Mouse (Mus musculus) large intestine, adult 2 months (tissue): ENCODE data around the gene Ccdc184. TPM values are rescaled to one million over a fixed set of nuclear protein-coding genes. Genes with fewer than 3 reads are reported as not detected.
A peak's percentile ranks its signal among the peaks of the same experiment; 100 is the strongest.

ENCODE experiments used
- DNase-seq: peaks from one replicate; pipeline ENCODE4 v3.0.0-alpha.2; 2012; ENCODE audit warnings: low read depth, low spot score
- WGBS: fragments of 180-500 bp; shearing (Covaris S2); methylation state at CpG from one replicate; pipeline ENCODE4 v1.1.7; 2018; 5-methylcytosine and 5-hydroxymethylcytosine counted together
- polyA plus RNA-seq: library from polyadenylated mRNA; depleted of rRNA; stranded (reverse); fragments of >200 nt; gene quantifications from 2 replicates; pipeline ENCODE4 v1.2.3, GENCODE M21; 2012

The Ccdc184 gene
- polyA plus RNA-seq, 1 experiment, result 0.33 TPM

DNA sequence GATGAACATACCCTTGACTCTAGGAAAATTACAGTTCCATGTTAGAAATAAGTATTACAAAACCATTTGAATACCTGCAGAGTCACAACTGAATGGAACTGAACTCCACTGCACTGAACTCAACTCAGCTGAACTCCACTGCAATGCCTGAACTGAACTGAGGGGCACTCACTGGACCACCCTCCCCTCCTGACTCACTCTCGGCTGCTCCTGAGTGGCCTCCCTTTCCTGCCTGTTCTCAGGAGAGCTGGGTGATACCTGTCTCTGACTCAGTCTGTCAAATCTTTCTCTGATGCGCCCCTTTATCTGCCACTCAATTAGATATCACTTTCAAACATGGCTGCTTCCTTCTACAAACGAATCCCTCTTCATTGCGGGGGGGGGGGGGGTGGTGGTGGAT lies 12.8 kb upstream of the Ccdc184 start:
- 64% methylated on average over 4 of the region's 4 CpGs for WGBS
- DNase-seq, result no peak

DNA sequence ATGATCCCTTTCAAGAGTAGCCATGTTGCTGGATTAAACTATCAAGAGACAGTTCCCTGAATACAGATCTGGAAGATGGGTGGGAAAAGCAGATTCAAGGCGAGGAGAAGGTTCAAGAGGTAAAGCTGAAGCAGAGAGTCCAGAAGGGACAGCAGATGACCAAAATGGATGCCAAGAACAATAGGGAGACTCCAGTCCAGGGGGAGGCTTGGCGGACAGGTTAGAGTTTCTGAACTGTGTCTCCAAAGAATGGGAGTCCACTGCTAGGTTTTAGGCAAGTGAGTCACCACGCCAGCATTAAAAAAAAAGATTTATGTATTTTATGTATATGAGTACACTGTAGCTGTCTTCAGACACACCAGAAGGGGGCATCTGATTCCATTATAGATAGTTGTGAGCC lies 12.3 kb upstream of the Ccdc184 start:
- WGBS, result 77% methylated on average over 3 of the region's 3 CpGs
- DNase-seq, result no peak

DNA sequence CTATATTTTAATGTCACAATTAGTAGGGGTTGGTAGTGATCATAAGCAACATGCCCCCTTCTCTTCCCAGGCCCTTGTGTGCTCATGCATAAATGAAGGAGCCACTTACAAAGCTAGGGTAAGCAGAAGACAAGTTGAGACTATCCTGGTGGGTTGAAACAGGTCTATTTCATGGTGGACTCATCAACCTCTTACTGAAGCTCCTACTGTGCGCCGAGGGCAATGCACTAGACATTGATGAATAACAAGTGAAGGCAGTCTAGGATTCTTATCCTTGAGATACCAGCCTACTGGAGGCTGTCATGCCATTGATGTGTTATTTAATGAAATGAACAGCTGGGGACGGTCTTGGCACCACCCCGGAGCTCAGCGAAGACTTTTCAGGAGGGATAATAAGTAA lies 11.7 kb upstream of the Ccdc184 start:
- DNase-seq, result no peak
- 94% methylated on average over 5 of the region's 5 CpGs for WGBS

DNA sequence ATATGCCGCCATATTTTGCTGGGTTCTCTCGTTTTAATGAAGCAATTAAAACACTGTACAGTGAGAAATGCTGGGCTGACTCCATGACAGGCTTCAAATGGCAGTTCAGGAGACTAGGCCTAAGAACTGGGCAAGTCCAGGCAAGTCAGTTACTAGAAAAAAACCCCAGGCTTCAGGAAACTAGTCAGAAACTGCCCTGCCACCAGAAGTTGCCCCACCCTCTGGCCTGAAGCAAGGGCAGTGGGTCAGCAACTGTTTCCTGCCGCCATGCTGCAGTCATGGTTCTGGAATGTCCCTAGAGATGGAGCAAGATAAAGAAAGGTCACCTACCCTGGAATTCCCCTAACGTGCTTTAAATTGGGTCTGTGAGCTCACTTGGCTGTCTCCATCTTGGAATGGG lies 11.0 kb upstream of the Ccdc184 start:
- no peak for DNase-seq
- 57% methylated on average over 4 of the region's 4 CpGs for WGBS

DNA sequence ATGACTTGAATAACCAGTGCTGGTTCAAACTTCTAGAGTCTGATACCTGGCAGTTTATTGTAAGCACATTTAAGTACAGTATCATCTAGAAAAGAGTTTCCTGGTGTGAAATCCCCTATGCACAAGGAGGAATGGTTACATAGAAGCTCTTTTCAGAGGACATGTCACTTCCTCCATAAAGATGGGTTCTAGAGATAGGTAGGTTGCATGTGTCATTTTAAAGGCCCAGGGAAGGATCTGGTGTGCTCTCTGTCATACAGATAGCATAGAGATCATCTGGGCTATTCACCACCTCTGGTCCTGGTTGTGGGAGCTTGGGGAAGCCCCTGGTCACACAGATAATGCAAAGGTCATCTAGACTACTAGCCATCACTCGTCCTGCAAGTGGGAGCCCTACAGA lies 9.7 kb upstream of the Ccdc184 start:
- 56% methylated on average over 1 of the region's 1 CpGs for WGBS

DNA sequence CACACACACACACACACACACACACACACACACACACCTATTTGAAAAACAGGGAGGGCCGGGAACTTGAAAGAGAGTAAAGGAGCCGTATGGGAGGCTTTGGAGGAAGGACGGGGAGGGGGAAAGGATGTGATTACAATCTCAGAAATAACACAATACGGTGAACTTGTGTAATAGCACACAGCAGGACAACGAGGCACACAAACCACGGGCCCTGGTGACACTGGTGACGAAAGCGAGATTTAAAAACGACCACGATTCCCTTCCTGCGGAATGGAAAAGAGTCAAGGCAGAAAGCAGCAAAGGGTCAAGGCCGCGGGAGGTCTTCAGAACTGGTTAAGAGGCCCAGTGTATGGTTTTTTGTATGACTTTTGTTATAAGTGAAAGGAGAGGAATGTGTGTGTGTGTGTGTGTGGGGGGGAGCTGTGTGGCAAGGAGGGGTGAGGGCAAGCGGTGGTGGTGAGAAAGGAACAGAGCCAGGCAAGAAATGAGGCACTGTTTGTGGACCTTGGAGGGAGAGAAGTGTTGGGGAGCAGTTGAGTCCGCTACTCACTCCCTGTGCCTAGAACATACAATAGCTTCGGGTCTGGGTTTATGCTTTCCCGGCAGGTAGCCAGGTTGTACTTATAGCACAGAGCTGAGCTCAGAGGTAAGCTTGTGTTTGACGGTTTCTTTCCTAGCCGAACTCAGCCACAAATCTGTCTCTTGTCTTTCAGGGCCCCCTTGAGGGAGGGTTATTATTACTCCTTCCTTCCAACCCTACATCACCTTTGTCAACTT lies 5.7 kb upstream of the Ccdc184 start:
- 74% methylated on average over 19 of the region's 19 CpGs for WGBS
- DNase-seq, result no peak

More for the DNA sequence above, 9.7 kb upstream of the Ccdc184 start:
- no peak for DNase-seq

DNA sequence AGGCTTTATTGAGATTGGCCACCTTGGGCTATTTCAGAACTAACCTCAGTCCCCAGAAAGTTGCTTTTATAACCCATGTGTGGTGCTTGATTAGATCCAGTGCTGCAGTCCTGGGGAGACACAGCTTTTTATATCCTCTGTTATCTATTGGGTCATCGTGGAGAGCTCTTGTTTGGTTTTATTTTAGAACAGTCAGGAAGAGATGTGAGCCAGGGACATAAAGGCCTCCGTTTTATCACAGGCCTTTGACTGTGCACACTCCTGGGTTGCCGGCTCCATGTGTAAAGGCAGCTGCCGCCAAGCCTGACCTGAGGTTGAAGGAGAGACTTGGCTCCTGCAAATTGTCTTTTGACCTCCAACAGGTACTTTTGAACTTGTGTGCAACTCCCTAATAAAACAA lies 4.4 kb upstream of the Ccdc184 start:
- DNase-seq, result no peak
- 51% methylated on average over 4 of the region's 4 CpGs for WGBS

DNA sequence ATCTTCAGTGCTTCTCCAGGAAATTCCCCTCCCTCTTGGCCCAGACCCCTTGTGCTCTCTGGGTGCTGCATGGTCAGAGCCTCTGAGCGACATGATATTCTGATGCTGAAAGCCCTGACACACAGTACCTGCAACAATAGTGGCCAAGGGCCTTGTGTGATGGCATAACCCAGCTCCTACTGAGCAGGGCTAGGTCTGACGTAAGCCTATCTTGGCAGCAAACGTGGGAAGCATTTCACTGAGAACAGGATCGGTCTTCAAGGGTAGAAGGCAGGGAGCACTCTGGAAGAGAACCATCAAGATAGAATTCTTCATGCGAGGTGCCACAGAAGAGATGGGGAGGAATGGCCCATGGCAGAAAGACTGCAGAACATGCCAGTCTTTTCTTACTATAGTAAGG lies 1.4 kb upstream of the Ccdc184 start, which contains the start of gene Asb8:
Gene Asb8 (minus strand): TSS at position 101 of the 400 bp plus-strand sequence.
- no peak for DNase-seq
- 79% methylated on average over 5 of the region's 5 CpGs for WGBS

DNA sequence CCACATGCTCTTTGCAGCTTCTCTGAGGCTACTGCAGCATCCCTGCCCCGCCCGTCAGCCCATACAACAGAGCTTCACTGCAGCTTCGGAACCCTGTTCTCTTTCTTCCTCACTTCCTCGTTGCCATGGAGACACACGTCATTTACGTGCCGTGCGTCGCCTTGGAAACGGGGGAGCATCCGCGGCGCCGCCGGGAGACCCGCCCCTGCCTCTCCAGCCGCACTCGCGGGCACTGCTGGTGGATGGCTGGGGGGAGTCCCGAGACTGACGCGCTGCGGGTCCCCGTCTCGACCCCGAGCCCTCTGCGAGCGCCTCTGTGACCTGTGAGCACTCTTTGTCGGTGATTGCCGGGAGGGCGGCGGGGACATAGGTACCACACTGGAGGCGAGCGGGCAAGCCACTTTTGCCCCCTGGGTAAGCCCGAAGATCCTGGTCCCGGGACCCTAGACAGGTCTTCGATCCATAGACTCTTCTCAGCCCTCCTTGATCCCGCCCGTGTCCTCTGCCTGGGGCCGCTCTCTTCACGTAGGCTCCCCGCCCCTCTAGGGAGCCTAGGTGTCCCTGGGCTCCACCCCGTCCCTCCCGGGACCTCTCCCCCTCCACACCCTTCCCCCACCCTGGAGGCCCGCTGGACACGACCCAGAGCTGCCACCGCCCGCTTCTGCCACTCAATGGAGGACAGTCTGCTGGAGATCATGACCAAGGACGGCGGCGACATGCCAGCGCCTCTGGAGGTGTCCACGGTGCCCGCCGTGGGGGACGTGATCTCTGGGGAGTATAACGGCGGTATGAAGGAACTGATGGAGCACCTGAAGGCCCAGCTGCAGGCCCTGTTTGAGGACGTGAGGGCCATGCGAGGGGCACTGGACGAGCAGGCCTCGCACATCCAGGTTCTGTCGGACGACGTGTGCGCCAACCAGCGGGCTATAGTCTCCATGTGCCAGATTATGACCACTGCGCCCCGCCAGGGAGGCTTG lies 975 bp downstream of the Ccdc184 start:
- DNase-seq, result no peak
- 3% methylated on average over 69 of the region's 69 CpGs for WGBS

DNA sequence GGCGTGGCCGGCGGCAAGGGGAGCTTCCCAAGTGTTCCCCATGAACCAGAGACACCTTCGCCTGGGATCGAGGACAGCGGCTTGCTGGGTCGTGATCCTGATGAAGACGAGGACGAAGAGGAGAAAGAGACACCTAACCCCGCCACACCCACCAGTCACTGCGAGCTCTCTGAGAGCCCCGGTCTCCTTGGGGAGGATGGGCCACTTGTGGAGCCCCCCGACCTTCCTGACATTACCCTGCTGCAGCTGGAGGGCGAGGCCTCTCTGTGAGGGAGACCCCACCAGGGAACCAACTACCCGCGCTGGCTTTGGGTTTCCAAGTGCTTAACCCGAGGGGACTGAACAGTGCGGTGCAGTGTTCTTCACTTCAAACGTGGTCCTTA lies 1.7 kb downstream of the Ccdc184 start:
- DNase-seq, result no peak
- 14% methylated on average over 19 of the region's 19 CpGs for WGBS

DNA sequence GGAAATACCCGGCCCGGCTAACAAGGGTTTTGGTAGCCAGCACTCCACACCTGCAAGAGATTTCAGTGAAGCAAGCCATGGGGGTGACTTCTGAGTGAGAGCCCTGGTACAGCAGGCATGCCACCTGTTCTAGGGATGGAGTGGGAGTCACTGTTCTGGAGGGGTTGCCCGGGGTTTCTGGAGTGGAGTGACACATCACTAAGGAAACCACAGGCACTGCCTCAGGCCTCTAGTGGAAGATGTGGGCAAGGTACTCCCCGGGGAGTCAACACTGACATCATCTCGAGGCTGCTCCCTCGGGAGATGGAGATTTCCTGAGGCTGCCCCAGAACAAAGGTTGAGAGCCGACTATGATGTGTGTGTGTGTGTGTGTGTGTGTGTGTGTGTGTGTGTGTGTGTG lies 3.4 kb downstream of the Ccdc184 start:
- 26% methylated on average over 7 of the region's 7 CpGs for WGBS
- DNase-seq, result no peak

DNA sequence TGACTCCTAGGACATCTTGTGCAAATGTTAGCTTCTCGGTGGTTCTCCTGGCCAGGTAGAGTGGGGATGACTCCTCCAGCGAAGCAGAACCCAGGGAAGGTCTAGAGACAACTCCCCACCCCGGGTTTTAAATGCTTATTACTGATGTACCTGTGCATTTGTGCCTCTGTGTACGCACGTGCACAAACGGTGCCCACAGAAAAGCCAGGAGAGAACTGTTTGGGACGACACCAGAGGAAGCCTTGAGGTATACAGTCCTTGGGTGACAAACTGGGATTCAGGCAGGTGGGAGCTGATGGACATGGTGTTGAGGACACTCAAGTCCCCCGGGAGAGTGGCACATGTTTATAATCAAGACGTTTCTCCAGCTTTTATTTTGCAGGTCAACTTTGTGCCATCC lies 4.0 kb downstream of the Ccdc184 start:
- DNase-seq, result no peak
- 67% methylated on average over 9 of the region's 9 CpGs for WGBS

DNA sequence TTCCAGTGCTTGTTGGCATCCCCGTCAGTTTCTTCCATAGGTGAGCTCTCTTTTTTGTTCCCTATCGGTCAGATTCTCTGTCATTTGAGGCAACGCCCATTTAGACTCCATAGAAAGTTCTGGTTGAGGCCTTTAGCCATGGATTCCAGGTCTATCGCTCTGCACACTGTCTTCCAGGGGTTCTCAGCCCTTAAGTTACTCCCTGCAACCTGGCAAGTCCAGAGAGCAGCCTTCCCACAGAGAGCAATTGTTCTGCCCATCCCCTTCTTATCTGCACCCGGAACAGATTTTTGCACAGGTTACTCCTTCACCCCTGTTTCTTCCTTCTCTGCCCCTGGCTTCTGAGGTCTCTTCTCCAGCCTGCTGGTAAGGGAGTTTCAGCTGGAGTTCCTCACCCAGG lies 5.2 kb downstream of the Ccdc184 start:
- WGBS, result 31% methylated on average over 5 of the region's 5 CpGs
- DNase-seq, result no peak

DNA sequence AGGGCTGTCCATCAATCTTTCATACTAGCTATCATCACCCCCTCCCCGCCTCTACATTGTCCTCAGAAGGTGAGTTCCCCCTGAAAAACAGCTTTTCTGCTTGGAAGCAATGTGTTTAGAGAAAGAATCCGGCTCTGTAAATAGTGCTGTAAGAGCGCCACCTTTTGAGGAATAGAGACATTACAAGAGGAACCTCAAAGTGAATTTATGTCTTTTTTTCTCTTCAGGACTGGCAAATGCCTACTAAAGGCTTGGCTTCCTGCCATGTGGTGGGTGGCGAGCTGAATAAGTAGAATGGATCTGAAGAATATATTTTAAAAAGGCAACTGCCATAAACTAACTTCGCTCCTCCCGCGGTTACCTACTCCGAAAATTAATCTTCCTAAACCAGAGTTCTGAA lies 6.9 kb downstream of the Ccdc184 start:
- DNase-seq, result no peak
- WGBS, result 34% methylated on average over 8 of the region's 8 CpGs

DNA sequence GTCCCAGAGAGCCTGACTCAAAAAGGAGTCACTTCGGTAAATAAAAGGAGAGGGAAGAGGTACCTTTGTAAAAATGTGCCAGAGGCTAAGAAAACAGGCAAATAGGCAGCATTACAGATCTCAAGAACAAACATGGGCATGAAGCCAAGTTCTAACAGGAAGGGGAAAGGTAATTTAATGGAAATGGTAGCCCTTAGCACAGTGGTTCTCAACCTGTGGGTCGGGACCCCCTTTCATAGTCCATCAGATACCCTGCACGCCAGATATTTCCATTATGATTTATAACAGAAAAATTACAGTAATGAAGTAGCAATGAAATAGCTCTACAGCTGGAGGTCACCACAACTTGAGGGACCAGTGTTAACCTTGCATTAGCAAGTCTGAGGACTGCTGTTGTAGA lies 10.4 kb downstream of the Ccdc184 start:
- 30% methylated on average over 3 of the region's 3 CpGs for WGBS
- DNase-seq, result no peak

DNA sequence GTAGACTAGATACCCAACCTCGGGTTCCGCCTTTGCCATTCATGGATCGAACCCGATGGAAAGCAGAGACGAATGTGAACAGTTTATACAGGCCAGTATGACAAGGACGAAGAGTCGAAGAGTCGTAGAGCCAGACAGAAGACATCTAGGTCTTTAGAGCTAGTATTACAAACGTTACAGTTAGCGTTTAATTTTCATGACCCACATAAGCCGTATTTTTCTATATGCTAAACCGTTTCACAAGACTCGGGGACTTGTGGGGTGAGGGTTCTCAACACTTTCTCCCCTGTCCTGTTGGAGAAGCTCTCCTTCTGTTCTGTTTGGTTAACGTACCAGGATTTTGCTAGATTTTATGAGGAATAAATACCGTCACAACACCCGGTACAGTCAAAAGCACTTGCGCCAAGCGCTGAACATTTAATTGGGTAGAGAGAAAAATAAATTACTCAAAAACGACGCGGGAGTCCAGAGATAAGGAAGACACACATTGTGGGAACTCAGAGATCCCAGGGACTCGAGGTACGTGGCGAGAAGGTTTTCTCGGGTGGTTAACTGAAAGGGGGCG lies 13.7 kb downstream of the Ccdc184 start:
- DNase-seq, result no peak
- 13% methylated on average over 26 of the region's 26 CpGs for WGBS

DNA sequence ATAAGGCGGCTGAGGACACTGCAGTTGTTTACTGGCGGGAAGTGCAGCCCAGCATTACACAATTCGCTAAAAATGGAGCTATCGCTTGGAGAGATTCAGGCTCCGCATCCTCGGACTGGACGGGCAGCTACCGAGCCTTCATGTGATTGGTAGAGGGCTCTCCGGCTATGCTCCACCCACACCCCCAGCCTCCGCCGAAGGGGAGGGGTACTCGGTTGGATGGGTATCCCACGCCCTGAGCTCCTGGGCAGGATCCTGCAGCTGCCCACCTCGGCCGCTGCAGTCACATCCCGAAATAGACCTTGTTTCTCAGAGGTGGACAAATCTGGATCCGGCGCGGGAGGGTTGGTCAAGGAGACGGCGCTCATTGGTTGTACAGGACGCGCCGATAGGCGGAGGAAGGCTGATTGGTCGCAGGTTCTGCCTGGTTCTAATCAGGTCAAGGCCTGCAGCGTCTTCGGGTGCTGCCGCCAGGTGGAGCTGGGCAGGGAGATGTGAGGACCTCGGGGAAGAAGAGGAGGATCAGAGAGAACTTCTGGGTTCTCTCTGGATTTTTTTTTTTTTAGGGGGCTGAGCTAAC lies 14.3 kb downstream of the Ccdc184 start:
- WGBS, result 1% methylated on average over 30 of the region's 30 CpGs
- peak; percentile 57 for DNase-seq

DNA sequence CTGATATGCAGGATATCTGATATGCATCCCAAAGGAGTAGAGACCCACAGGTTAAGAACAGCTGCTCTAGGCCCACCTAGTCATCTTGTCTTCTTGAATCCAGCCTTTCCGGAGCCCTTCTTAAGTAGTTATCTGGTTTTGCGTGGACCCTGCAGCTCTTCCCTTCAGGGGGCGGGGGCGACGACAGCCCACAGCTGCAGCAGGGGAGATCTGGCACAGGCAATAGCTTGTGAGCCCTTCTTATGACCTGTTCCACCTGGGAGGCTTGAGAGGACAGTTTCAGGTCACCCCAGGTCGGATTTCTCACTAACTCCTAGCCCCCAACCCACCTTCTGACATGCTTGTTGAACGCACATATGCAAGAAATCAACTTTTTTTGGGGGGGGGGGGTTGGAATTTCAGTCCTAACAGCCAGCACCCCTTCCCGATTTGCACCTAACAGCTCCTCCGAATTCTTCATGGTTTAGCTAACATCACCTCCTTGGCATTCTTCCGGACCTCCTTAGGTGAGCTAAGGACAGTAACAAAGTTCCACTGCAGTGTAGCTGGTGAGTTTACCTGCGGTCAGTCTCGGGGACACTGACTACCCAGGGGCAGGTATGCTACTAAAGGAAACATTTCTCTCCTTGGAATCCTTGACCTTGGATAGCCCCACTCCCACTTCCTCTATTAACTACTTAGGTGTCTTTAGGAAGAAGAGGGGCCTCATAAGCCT lies 15.1 kb downstream of the Ccdc184 start:
- DNase-seq, result no peak

DNA sequence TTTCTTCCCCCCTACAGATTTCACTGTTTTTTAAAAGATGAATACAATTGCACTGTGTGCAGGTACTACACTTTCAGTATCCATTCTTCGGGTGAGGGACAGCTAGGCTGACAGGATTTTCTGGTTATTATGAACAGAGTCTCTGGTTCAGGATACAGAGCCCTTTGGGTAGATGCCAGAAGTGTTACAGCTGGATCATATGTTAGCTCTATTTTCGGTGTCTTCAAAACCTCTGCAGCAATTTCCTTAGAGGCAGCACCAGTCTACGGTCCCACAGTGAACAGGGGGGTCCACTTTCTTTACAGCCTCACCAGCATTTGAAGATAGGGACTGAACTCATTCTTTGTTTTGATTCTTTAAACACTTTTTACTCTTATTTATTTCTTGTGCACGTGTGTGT lies 17.5 kb downstream of the Ccdc184 start:
- no peak for DNase-seq
- 35% methylated on average over 4 of the region's 4 CpGs for WGBS

More for the DNA sequence above, 15.1 kb downstream of the Ccdc184 start:
- 67% methylated on average over 12 of the region's 12 CpGs for WGBS
